Mouse (Mus musculus) heart, adult 8-10 months (tissue): ENCODE results near the gene Spata13. TPM values are rescaled to one million over a fixed set of nuclear protein-coding genes. Genes with fewer than 3 reads are reported as not detected.
A peak's percentile ranks its signal among the peaks of the same experiment; 100 is the strongest.

ENCODE experiments used
- DNase-seq: peaks from one replicate; pipeline ENCODE4 v3.0.0; 2022; ENCODE audit warnings: low spot score
- total RNA-seq, 4 experiments: library from RNA; stranded (reverse); gene quantifications; 2 replicates each; pipeline ENCODE4 v1.2.4; 2022

Spata13 gene
- total RNA-seq, 4 experiments from 2014 or later = 11.3 to 15.0 (median 13.6) TPM

- peak; percentile 86 for DNase-seq
Observed at GRCm38 (mm10) chr14:60784427-60785315, 150.9 kb downstream of the Spata13 start, which contains the start of gene Mipep. Gene Mipep, plus strand, starts transcription at chr14:60784573.

- no peak for DNase-seq
Observed at GRCm38 (mm10) chr14:60790103-60790502, 156.3 kb downstream of the Spata13 start.

- no peak for DNase-seq
Observed at GRCm38 (mm10) chr14:60796600-60797322, 163.0 kb downstream of the Spata13 start.

GRCm38 (mm10) chr14:60797596-60797995 lies 163.8 kb downstream of the Spata13 start:
- no peak for DNase-seq

GRCm38 (mm10) chr14:60798721-60799120 lies 164.9 kb downstream of the Spata13 start:
- DNase-seq = no peak

GRCm38 (mm10) chr14:60799762-60800728 lies 166.2 kb downstream of the Spata13 start:
- peak; percentile 36 for DNase-seq

GRCm38 (mm10) chr14:60802026-60802425 lies 168.2 kb downstream of the Spata13 start:
- DNase-seq = no peak

GRCm38 (mm10) chr14:60804978-60805377 lies 171.2 kb downstream of the Spata13 start:
- no peak for DNase-seq

- no peak for DNase-seq
Observed at GRCm38 (mm10) chr14:60805871-60806270, 172.1 kb downstream of the Spata13 start.

GRCm38 (mm10) chr14:60806891-60807344 lies 173.1 kb downstream of the Spata13 start:
- no peak for DNase-seq

GRCm38 (mm10) chr14:60809881-60810280 lies 176.1 kb downstream of the Spata13 start:
- DNase-seq = no peak

- DNase-seq = no peak
Observed at GRCm38 (mm10) chr14:60811547-60811946, 177.7 kb downstream of the Spata13 start.

Other genes starting within 250 kb of the Spata13 start
- gene C1qtnf9, start 134.1 kb downstream of the Spata13 start, total RNA-seq = 10 to 100 TPM; 39.4 to 49.7 (median 43.6) TPM
- gene Mipep, start 150.6 kb downstream of the Spata13 start, total RNA-seq = 10 to 100 TPM; 70.6 to 75.9 (median 73.6) TPM